Mouse (Mus musculus) lung, postnatal 0 days (tissue): ENCODE data around the gene Triobp.

Experiments
- CTCF ChIP-seq: IDR thresholded peaks from 2 replicates; pipeline ENCODE4 v1.5.1; 2016; ENCODE audit warnings: antibody characterized with exemption, mild to moderate bottlenecking
- EP300 ChIP-seq: IDR thresholded peaks from 2 replicates; pipeline ENCODE4 v1.6.1; 2016; ENCODE audit warnings: antibody characterized with exemption, mild to moderate bottlenecking, control low read depth

DNA sequence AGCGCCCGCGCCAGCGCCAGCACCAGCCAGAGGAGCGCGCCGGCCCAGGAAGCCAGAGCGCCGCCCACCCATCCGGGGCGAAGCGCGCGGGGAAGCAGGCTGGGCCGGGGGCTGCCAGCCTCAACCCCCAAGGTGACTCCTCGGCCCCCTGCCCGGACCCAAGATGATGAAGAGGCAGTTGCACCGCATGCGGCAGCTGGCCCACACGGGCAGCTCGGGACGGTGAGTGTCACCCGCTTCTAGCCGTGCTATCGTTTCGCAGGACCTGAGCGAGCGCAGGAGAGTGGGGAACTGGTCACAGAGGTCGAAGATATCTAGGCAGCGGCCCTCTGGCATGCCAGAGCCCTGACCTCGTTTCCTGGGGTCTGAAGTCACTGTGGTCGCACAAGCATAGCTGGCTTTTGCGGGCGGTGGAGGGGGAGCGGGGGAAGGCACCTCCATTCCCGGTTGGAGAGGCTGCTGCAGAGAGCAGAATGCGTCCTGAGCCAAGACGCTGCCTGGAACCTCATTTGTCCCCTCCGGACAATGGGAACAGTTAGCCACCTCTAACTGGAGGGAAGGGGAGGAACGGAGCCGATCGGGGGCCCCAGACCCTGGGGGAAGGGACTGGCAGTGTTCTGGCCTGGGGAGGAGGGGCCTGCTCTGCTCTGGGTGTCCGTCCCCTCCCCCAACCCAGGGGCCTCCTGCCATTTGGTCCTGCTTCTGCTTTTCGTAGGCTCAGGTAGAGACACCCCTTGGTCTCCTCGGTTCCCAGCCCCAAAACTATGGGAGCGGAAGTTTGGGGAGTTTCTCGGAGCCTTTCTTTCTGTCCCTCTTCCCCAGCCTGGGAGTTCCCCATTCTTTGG lies 47.6 kb upstream of the Triobp start, which contains the start of gene Sh3bp1:
- no peak for TF ChIP-seq CTCF
- no peak for TF ChIP-seq EP300
